Mouse (Mus musculus): ENCODE measurements around the gene Atg2a. TPM values are rescaled to one million over a fixed set of nuclear protein-coding genes. Genes with fewer than 3 reads are reported as not detected.
A peak's percentile ranks its signal among the peaks of the same experiment; 100 is the strongest.

The Atg2a gene
- total RNA-seq, 2 experiments from 2014 or later = 5.5 to 30.9 TPM

- ATAC-seq (replicated peaks; ENCODE audit: poor library complexity, severe bottlenecking) = no peak
Measured at GRCm38 (mm10) chr19:6245806-6246205, 4.3 kb downstream of the Atg2a start.

- no peak for ATAC-seq (replicated peaks; ENCODE audit: poor library complexity, severe bottlenecking)
Measured at GRCm38 (mm10) chr19:6247526-6248300, 6.2 kb downstream of the Atg2a start.

GRCm38 (mm10) chr19:6253021-6253420 lies 11.6 kb downstream of the Atg2a start:
- no peak for ATAC-seq (replicated peaks; ENCODE audit: poor library complexity, severe bottlenecking)

GRCm38 (mm10) chr19:6260428-6260827 lies 19.0 kb downstream of the Atg2a start:
- ATAC-seq (replicated peaks; ENCODE audit: poor library complexity, severe bottlenecking) = no peak

- ATAC-seq (replicated peaks; ENCODE audit: poor library complexity, severe bottlenecking) = no peak
Measured at GRCm38 (mm10) chr19:6260946-6261345, 19.5 kb downstream of the Atg2a start.

- no peak for ATAC-seq (replicated peaks; ENCODE audit: poor library complexity, severe bottlenecking)
Measured at GRCm38 (mm10) chr19:6261379-6261778, 19.9 kb downstream of the Atg2a start.

- ATAC-seq (replicated peaks; ENCODE audit: poor library complexity, severe bottlenecking) = peak; percentile 54
Measured at GRCm38 (mm10) chr19:6262222-6262621, 20.8 kb downstream of the Atg2a start.

- ATAC-seq (replicated peaks; ENCODE audit: poor library complexity, severe bottlenecking) = no peak
Measured at GRCm38 (mm10) chr19:6262839-6263433, 21.5 kb downstream of the Atg2a start.

- no peak for ATAC-seq (replicated peaks; ENCODE audit: poor library complexity, severe bottlenecking)
Measured at GRCm38 (mm10) chr19:6264200-6264599, 22.7 kb downstream of the Atg2a start.

GRCm38 (mm10) chr19:6264945-6265344 lies 23.5 kb downstream of the Atg2a start:
- ATAC-seq (replicated peaks; ENCODE audit: poor library complexity, severe bottlenecking) = no peak

GRCm38 (mm10) chr19:6265727-6266182 lies 24.3 kb downstream of the Atg2a start:
- ATAC-seq (replicated peaks; ENCODE audit: poor library complexity, severe bottlenecking) = no peak

- ATAC-seq (replicated peaks; ENCODE audit: poor library complexity, severe bottlenecking) = no peak
Measured at GRCm38 (mm10) chr19:6267306-6268169, 26.1 kb downstream of the Atg2a start.

- peak; percentile 71 for ATAC-seq (replicated peaks; ENCODE audit: poor library complexity, severe bottlenecking)
Measured at GRCm38 (mm10) chr19:6268170-6268528, 26.7 kb downstream of the Atg2a start.

- ATAC-seq (replicated peaks; ENCODE audit: poor library complexity, severe bottlenecking) = peak; percentile 73
Measured at GRCm38 (mm10) chr19:6268670-6269132, 27.2 kb downstream of the Atg2a start.

- no peak for ATAC-seq (replicated peaks; ENCODE audit: poor library complexity, severe bottlenecking)
Measured at GRCm38 (mm10) chr19:6269798-6270475, 28.5 kb downstream of the Atg2a start.

- no peak for ATAC-seq (replicated peaks; ENCODE audit: poor library complexity, severe bottlenecking)
Measured at GRCm38 (mm10) chr19:6270661-6271060, 29.2 kb downstream of the Atg2a start.

GRCm38 (mm10) chr19:6271206-6271605 lies 29.7 kb downstream of the Atg2a start:
- no peak for ATAC-seq (replicated peaks; ENCODE audit: poor library complexity, severe bottlenecking)

- no peak for ATAC-seq (replicated peaks; ENCODE audit: poor library complexity, severe bottlenecking)
Measured at GRCm38 (mm10) chr19:6272053-6272452, 30.6 kb downstream of the Atg2a start.

- no peak for ATAC-seq (replicated peaks; ENCODE audit: poor library complexity, severe bottlenecking)
Measured at GRCm38 (mm10) chr19:6272738-6273137, 31.3 kb downstream of the Atg2a start.

- no peak for ATAC-seq (replicated peaks; ENCODE audit: poor library complexity, severe bottlenecking)
Measured at GRCm38 (mm10) chr19:6273592-6273991, 32.1 kb downstream of the Atg2a start.
